ENCODE assay signal across 10 mouse cellular contexts in the genomic region with DNA sequence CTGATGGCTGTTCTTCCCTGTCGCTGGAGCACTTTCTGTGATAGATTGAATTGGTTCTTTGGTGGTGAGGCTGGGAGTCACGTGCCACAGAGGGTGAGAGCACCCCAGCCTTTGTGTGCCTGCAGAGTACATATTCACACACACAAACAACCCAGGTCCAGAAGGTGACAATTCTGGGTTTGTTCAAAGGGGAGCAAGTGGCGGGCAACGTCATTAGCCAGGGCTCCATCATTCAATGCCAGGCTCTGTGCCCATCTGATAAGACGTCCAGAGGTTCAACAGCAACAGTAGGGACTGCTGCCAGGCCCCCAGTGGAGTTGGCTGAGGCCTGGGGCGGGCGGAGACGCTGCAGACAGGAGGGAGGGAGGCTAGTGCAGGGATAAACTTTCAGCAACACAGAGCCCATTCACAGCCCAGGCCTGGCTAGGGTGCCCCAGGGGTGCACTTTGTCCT. TPM values are rescaled to one million over a fixed set of nuclear protein-coding genes. Genes with fewer than 3 reads are reported as not detected.
DNase-seq lines count a peak whose midpoint lies in the region; ATAC-seq lines count a peak whose summit lies in the region.
"Had no signal": no experiment of that assay in that cellular context is flagged by ENCODE, and none has a peak within 500 bp of the region (broad histone marks: within the 10 kb centered on the region; RNA-seq: fewer than 3 reads in every experiment).

No protein-coding gene starts in this region.

- no peak overlapping the region for H3K27ac ChIP-seq in embryonic facial prominence, embryonic 14.5 days (replicated peaks; ENCODE audit: low read depth, low read length)
- no peak overlapping the region for H3K27ac ChIP-seq in kidney, embryonic 14.5 days (ENCODE audit: low read depth, low read length)

- ATAC-seq in embryonic facial prominence, embryonic 14.5 days (ENCODE audit: low read depth): peak; percentile 47; the same call in 1 of the 2 replicates
- peak; percentile 56; the same call in 1 of the 2 replicates for ATAC-seq in kidney, embryonic 14.5 days (ENCODE audit: low FRiP score, low TSS enrichment)
- no peak for ATAC-seq in granulocyte monocyte progenitor cell, adult 5-6 weeks (replicated peaks; ENCODE audit: poor library complexity, severe bottlenecking)
- ATAC-seq in CD4-positive, CD25-positive, alpha-beta regulatory T cell, adult 4 months: no peak
- ATAC-seq: midbrain, embryonic 16.5 days had no signal

- no peaks in the 10 kb centered on the region for H3K4me1 ChIP-seq in embryonic facial prominence, embryonic 14.5 days (ENCODE audit: control insufficient read depth, insufficient read depth, low read length)
- peaks cover 18% of the 10 kb centered on the region for H3K4me1 ChIP-seq in kidney, embryonic 14.5 days (ENCODE audit: control insufficient read depth, insufficient read depth, low read length)

- H3K4me3 ChIP-seq in embryonic facial prominence, embryonic 14.5 days (ENCODE audit: low read depth, low read length): no peak overlapping the region
- H3K4me3 ChIP-seq in kidney, embryonic 14.5 days (ENCODE audit: low read length): no peak overlapping the region

- no peak overlapping the region for H3K4me2 ChIP-seq in embryonic facial prominence, embryonic 14.5 days (ENCODE audit: low read depth, low read length)
- no peak overlapping the region for H3K4me2 ChIP-seq in kidney, embryonic 14.5 days (replicated peaks; ENCODE audit: low read depth, low read length)

- DNase-seq in adrenal gland, adult (ENCODE audit: inconsistent age in 2 of 2, low spot score in 1 of 2): peak; percentile 73 to 88
- peak; percentile 51 for DNase-seq in embryonic facial prominence, embryonic 14.5 days (ENCODE audit: low spot score)
- DNase-seq in lung, postnatal 4 days: peak; percentile 71 to 85
- DNase-seq in yolk sac, embryonic 10.5 days (ENCODE audit: low spot score): no peak
- DNase-seq: cerebellum, adult 8-10 months had no signal

- H3K9me3 ChIP-seq in embryonic facial prominence, embryonic 14.5 days (ENCODE audit: control insufficient read depth, low read length): no peaks in the 10 kb centered on the region
- H3K9me3 ChIP-seq in kidney, embryonic 14.5 days (ENCODE audit: control insufficient read depth, low read length): no peaks in the 10 kb centered on the region

- no peak overlapping the region for H3K9ac ChIP-seq in embryonic facial prominence, embryonic 14.5 days (ENCODE audit: low read depth, low read length)
- H3K9ac ChIP-seq in kidney, embryonic 14.5 days (ENCODE audit: low read depth, low read length): no peak overlapping the region

- H3K27me3 ChIP-seq in embryonic facial prominence, embryonic 14.5 days (replicated peaks; ENCODE audit: control insufficient read depth, insufficient read depth, low read length): no peaks in the 10 kb centered on the region
- H3K27me3 ChIP-seq in kidney, embryonic 14.5 days (ENCODE audit: control insufficient read depth, insufficient read depth, low read length): no peaks in the 10 kb centered on the region

- no peaks in the 10 kb centered on the region for H3K36me3 ChIP-seq in embryonic facial prominence, embryonic 14.5 days (ENCODE audit: control insufficient read depth, insufficient read depth, low read length)
- no peaks in the 10 kb centered on the region for H3K36me3 ChIP-seq in kidney, embryonic 14.5 days (ENCODE audit: control insufficient read depth, insufficient read depth, low read length)

- WGBS in embryonic facial prominence, embryonic 14.5 days: 47% methylated on average over 8 of the region's 8 CpGs
- 53% methylated on average over 8 of the region's 8 CpGs for WGBS in kidney, embryonic 14.5 days

RNA-seq across cellular contexts. Expression of gene Foxl1, which starts 36.3 kb away (rescaled TPM):
- polyA plus RNA-seq in embryonic facial prominence, embryonic 14.5 days (2014; fragmentation: Nextera tagmentation; extraction: Ambion mirVana): 0.32 and 0.96 TPM in 2 replicates
- polyA plus RNA-seq in kidney, embryonic 14.5 days (2014; fragmentation: Nextera tagmentation; extraction: Ambion mirVana): 6.6 and 7.1 TPM in 2 replicates
- not detected in 2 replicates for total RNA-seq in granulocyte monocyte progenitor cell, adult 5-6 weeks (2014; fragmentation: Nextera tagmentation)
- total RNA-seq in granulocyte monocyte progenitor cell, adult 5-6 weeks (2017): not detected in 2 replicates
- polyA plus RNA-seq in CD4-positive, CD25-positive, alpha-beta regulatory T cell, adult 4 months (2017; shearing (Covaris generic)): not detected
- total RNA-seq: layer of hippocampus, postnatal 25 days had no signal

RNA-seq across cellular contexts. Expression of gene Foxc2, which starts 48.1 kb away (rescaled TPM):
- 7.4 and 9.4 TPM in 2 replicates for polyA plus RNA-seq in embryonic facial prominence, embryonic 14.5 days (2014; fragmentation: Nextera tagmentation; extraction: Ambion mirVana)
- 48.3 and 52.3 TPM in 2 replicates for polyA plus RNA-seq in kidney, embryonic 14.5 days (2014; fragmentation: Nextera tagmentation; extraction: Ambion mirVana)
- total RNA-seq in granulocyte monocyte progenitor cell, adult 5-6 weeks (2014; fragmentation: Nextera tagmentation): not detected in 2 replicates
- not detected in 2 replicates for total RNA-seq in granulocyte monocyte progenitor cell, adult 5-6 weeks (2017)
- not detected for polyA plus RNA-seq in CD4-positive, CD25-positive, alpha-beta regulatory T cell, adult 4 months (2017; shearing (Covaris generic))

RNA-seq across cellular contexts. Expression of gene Mthfsd, which starts 55.9 kb away (rescaled TPM):
- 46.1 and 56.7 TPM in 2 replicates for polyA plus RNA-seq in embryonic facial prominence, embryonic 14.5 days (2014; fragmentation: Nextera tagmentation; extraction: Ambion mirVana)
- 67.0 and 72.8 TPM in 2 replicates for polyA plus RNA-seq in kidney, embryonic 14.5 days (2014; fragmentation: Nextera tagmentation; extraction: Ambion mirVana)
- total RNA-seq in granulocyte monocyte progenitor cell, adult 5-6 weeks (2014; fragmentation: Nextera tagmentation): 38.9 and 45.1 TPM in 2 replicates
- 14.9 and 16.4 TPM in 2 replicates for total RNA-seq in granulocyte monocyte progenitor cell, adult 5-6 weeks (2017)
- 10 to 100 TPM; 19.7 to 36.8 TPM for polyA plus RNA-seq in CD4-positive, CD25-positive, alpha-beta regulatory T cell, adult 4 months (2017; shearing (Covaris generic))

Comparison
In these comparisons a context has a peak if more than half of its experiments do, and no peak if none do; other contexts are left out.
1. ATAC-seq: peak in embryonic facial prominence, embryonic 14.5 days (single experiment) and kidney, embryonic 14.5 days (single experiment); none in granulocyte monocyte progenitor cell, adult 5-6 weeks (single experiment) and CD4-positive, CD25-positive, alpha-beta regulatory T cell, adult 4 months (single experiment).